Mouse (Mus musculus): ENCODE measurements around the gene Cd79a. TPM values are rescaled to one million over a fixed set of nuclear protein-coding genes. Genes with fewer than 3 reads are reported as not detected.

The Cd79a gene
- polyA plus RNA-seq, 1 experiment, result 0.15 TPM

DNA sequence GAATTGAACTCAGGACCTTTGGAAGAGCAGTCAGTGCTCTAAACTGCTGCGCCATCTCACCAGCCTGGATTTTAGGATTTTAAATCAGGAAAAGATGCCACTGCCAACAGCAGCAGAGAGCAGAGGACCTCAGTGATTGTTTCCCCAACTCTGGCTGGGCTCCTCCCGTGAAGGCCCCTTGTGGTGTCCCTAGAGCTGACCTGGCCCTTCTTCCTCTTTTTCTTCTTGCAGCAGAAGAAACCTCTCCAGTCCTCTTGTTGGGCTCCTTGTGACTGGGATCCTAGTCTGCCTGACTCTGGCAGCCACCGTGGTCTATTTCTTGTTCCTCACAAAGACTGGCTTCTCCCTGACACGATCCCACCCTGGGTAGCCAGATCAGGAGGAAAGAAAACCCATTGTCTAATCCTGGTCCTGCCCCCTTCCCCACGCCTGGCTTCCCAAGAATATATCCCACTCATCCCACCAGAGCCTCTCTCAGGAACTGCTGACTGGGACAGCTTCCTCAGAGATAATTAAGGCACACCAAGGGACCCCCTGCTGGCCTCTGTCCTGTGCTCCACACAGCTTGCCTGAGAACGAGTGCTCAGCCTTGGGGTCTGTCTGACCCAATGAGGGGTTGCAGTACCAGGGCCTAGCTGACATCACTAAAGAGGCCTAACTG, 40.6 kb upstream of the Cd79a start:
- Histone ChIP-seq H3K36me3 (ENCODE audit: control insufficient read depth, insufficient read depth, low read length) (no peaks in the 10 kb centered on the region; the same call in 1 of the 2 replicates), H3K27ac (ENCODE audit: control insufficient read depth, insufficient read depth, low read depth, low read length) (no peak overlapping the region)

DNA sequence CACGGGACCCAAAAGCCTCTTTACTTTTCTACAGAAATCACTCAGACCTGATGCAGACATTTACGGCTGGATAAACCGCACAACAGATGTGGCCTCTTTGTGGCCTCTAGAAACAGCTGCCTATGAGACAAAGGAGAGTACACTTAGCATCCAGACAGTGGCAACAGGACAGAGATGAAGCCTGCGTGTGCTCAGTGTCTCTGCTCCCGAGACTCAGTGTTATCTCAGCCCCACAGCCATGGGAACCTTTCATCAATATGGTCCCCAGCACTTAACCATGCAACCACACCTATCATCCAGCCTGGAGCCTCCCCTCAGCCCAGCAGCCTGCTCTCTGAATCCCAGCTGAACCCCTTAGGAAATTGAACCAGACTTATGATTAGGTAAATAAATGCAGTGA, 37.9 kb upstream of the Cd79a start:
- TF ChIP-seq CTCF (IDR thresholded peaks at IDR 0.05; ENCODE audit: control insufficient read depth, insufficient read depth, insufficient replicate concordance, low read depth, low read length) (no peak), POLR2A (IDR thresholded peaks at IDR 0.05; ENCODE audit: control insufficient read depth, low read depth, low read length) (no peak)
- no peaks in the 10 kb centered on the region for H3K27me3 ChIP-seq (ENCODE audit: control insufficient read depth, insufficient read depth, low read length)
- H3K4me3 ChIP-seq (ENCODE audit: control insufficient read depth, low read depth, low read length), result no peak overlapping the region
- no peak overlapping the region for H3K27ac ChIP-seq (ENCODE audit: control insufficient read depth, insufficient read depth, low read depth, low read length)
- H3K4me1 ChIP-seq (ENCODE audit: control insufficient read depth, insufficient read depth, low read length), result no peaks in the 10 kb centered on the region
- no peaks in the 10 kb centered on the region; the same call in 1 of the 2 replicates for H3K36me3 ChIP-seq (ENCODE audit: control insufficient read depth, insufficient read depth, low read length)

More for the DNA sequence above, 40.6 kb upstream of the Cd79a start:
- Histone ChIP-seq H3K4me1 (ENCODE audit: control insufficient read depth, insufficient read depth, low read length) (no peaks in the 10 kb centered on the region), H3K27me3 (ENCODE audit: control insufficient read depth, insufficient read depth, low read length) (no peaks in the 10 kb centered on the region), H3K4me3 (ENCODE audit: control insufficient read depth, low read depth, low read length) (no peak overlapping the region)
- TF ChIP-seq CTCF (IDR thresholded peaks at IDR 0.05; ENCODE audit: control insufficient read depth, insufficient read depth, insufficient replicate concordance, low read depth, low read length) (no peak), POLR2A (IDR thresholded peaks at IDR 0.05; ENCODE audit: control insufficient read depth, low read depth, low read length) (no peak)

DNA sequence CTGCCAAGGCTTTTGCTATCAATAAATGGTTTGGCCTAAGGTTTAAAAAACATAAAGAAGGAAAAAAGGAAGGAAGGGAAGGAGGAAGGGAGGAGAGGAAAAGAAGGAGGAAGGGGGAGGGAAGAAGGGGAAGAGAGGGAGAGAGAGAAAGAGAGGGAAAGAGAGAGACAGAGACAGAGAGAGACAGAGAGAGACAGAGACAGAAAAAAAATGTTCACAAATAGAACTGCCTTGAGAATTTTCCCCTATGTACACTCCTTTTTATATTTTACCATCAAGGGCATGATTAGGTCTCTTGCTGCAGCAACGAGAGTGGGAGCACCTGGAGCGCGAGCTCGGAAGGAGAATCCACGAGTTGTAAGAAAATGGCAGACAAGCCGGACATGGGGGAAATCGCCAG, 35.3 kb upstream of the Cd79a start, which contains the start of gene Gm9844:
TSS of gene Gm9844 (plus strand) at position 301 of the 400 bp plus-strand sequence.
- Histone ChIP-seq H3K27me3 (ENCODE audit: control insufficient read depth, insufficient read depth, low read length) (no peaks in the 10 kb centered on the region), H3K4me1 (ENCODE audit: control insufficient read depth, insufficient read depth, low read length) (no peaks in the 10 kb centered on the region), H3K27ac (ENCODE audit: control insufficient read depth, insufficient read depth, low read depth, low read length) (no peak within 1 kb of the TSS), H3K4me3 (ENCODE audit: control insufficient read depth, low read depth, low read length) (no peak within 1 kb of the TSS), H3K36me3 (ENCODE audit: control insufficient read depth, insufficient read depth, low read length) (no peaks in the 10 kb centered on the region; the same call in 1 of the 2 replicates)
- TF ChIP-seq POLR2A (IDR thresholded peaks at IDR 0.05; ENCODE audit: control insufficient read depth, low read depth, low read length) (no peak), CTCF (IDR thresholded peaks at IDR 0.05; ENCODE audit: control insufficient read depth, insufficient read depth, insufficient replicate concordance, low read depth, low read length) (no peak)

DNA sequence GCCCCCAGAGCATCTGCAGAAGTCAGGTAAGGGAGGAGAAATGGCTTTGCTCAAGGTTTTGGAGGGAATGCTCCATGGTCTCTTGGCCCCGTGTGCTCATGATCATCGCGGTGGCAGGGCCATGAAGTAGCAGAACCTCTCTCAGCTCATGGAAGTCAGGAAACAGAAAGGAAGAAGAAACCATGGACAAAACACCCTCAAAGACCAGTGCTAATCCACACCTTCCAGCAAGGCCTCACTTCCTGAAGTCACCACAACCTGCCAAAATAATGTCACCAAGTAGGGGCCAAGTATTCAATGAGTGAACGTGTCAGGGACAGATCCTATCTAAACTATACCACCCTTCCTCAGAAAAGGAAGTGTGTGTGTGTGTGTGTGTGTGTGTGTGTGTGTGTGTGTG, 34.3 kb upstream of the Cd79a start:
- no peaks in the 10 kb centered on the region for H3K27me3 ChIP-seq (ENCODE audit: control insufficient read depth, insufficient read depth, low read length)
- H3K27ac ChIP-seq (ENCODE audit: control insufficient read depth, insufficient read depth, low read depth, low read length), result no peak overlapping the region
- H3K36me3 ChIP-seq (ENCODE audit: control insufficient read depth, insufficient read depth, low read length), result no peaks in the 10 kb centered on the region; the same call in 1 of the 2 replicates
- no peaks in the 10 kb centered on the region for H3K4me1 ChIP-seq (ENCODE audit: control insufficient read depth, insufficient read depth, low read length)
- TF ChIP-seq CTCF (IDR thresholded peaks at IDR 0.05; ENCODE audit: control insufficient read depth, insufficient read depth, insufficient replicate concordance, low read depth, low read length) (no peak), POLR2A (IDR thresholded peaks at IDR 0.05; ENCODE audit: control insufficient read depth, low read depth, low read length) (no peak)
- H3K4me3 ChIP-seq (ENCODE audit: control insufficient read depth, low read depth, low read length), result no peak overlapping the region

DNA sequence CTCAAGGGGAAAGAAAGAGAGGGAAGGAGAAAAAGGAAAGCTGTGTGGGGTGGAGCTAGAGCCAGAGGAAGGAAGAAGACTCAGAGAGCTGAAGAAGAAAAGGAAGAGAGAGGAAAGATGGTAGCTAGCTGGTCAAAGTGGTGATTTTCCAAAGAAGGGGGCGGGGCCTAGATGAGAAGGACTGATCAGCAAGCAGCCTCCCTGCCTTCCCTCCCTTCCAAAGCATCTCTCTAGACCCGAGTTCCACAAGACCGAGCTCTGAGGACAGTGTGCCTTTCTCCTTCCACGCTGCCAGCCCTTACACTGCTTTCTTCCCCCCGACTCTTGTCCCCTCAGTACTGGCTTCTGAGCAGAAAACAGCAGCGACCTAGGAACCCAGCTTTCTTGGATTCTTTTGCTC, 33.0 kb upstream of the Cd79a start:
- H3K4me3 ChIP-seq (ENCODE audit: control insufficient read depth, low read depth, low read length), result no peak overlapping the region
- H3K27ac ChIP-seq (ENCODE audit: control insufficient read depth, insufficient read depth, low read depth, low read length), result no peak overlapping the region
- no peaks in the 10 kb centered on the region; the same call in 1 of the 2 replicates for H3K36me3 ChIP-seq (ENCODE audit: control insufficient read depth, insufficient read depth, low read length)
- no peaks in the 10 kb centered on the region for H3K27me3 ChIP-seq (ENCODE audit: control insufficient read depth, insufficient read depth, low read length)
- no peak for TF ChIP-seq POLR2A (IDR thresholded peaks at IDR 0.05; ENCODE audit: control insufficient read depth, low read depth, low read length)
- TF ChIP-seq CTCF (IDR thresholded peaks at IDR 0.05; ENCODE audit: control insufficient read depth, insufficient read depth, insufficient replicate concordance, low read depth, low read length), result no peak
- no peaks in the 10 kb centered on the region for H3K4me1 ChIP-seq (ENCODE audit: control insufficient read depth, insufficient read depth, low read length)

DNA sequence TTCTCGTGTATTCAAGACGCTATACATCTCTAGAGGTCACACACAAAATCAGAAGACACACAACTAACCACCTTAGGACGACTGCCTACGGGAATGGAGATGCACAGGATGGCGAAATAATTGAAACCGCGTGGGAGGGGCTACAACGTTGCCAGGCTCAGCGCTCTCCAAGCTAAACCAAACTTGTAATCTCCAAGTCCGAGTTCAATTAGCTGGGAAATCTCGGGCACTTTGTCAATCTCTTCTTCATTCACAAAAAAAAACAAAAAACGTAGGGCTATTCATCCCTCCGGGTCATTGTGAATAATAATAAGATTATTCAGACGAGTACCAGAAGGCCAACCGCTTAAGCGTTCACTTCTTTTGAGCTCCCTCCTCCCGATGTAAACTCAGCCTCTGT, 28.1 kb upstream of the Cd79a start:
- Histone ChIP-seq H3K4me1 (ENCODE audit: control insufficient read depth, insufficient read depth, low read length) (no peaks in the 10 kb centered on the region), H3K36me3 (ENCODE audit: control insufficient read depth, insufficient read depth, low read length) (no peaks in the 10 kb centered on the region; the same call in 1 of the 2 replicates), H3K4me3 (ENCODE audit: control insufficient read depth, low read depth, low read length) (peak overlapping the region; percentile 93), H3K27me3 (ENCODE audit: control insufficient read depth, insufficient read depth, low read length) (no peaks in the 10 kb centered on the region), H3K27ac (ENCODE audit: control insufficient read depth, insufficient read depth, low read depth, low read length) (peak overlapping the region; percentile 96)
- no peak for TF ChIP-seq POLR2A (IDR thresholded peaks at IDR 0.05; ENCODE audit: control insufficient read depth, low read depth, low read length)
- TF ChIP-seq CTCF (IDR thresholded peaks at IDR 0.05; ENCODE audit: control insufficient read depth, insufficient read depth, insufficient replicate concordance, low read depth, low read length), result no peak

DNA sequence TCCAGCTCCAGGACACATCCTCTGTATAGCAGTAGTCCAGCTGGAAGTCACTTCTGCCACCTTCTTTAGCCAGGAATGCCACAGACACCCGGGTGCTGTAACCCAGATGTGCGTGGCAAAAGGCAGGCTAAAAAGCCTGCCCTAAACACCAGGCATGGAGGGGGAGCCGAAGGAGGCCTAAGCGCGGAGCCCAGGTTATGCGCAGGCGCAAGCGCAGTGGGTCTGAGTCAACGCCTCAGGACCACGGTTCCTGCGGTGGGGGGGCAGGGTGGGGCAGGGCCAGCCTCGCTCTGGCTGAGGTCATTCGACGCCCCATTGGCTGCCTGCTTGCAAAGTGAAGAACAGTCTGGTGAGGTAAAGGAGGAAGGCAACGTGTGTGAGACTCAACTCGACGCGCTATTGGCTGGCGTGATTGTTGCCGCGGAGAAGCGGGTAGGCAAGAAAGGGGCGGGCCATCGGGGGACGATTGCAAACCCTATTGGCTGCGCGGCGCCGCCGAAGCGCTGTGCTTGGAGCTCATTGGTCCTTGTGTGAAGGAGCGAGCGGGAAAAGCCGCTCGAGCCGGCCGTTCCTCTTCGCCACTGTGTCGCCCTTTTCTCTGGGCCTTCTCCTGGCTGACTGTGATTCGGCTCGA, 27.5 kb upstream of the Cd79a start, which contains the start of the genes Lypd4 and Dmrtc2:
TSS of gene Lypd4 (minus strand) at position 410 of the 634 bp plus-strand sequence.
TSS of gene Dmrtc2 (plus strand) at position 526 of the 634 bp plus-strand sequence.
- Histone ChIP-seq H3K27ac (ENCODE audit: control insufficient read depth, insufficient read depth, low read depth, low read length) (peak within 1 kb of the TSS; percentile 96), H3K4me1 (ENCODE audit: control insufficient read depth, insufficient read depth, low read length) (no peaks in the 10 kb centered on the region), H3K27me3 (ENCODE audit: control insufficient read depth, insufficient read depth, low read length) (no peaks in the 10 kb centered on the region), H3K4me3 (ENCODE audit: control insufficient read depth, low read depth, low read length) (peak within 1 kb of the TSS; percentile 93), H3K36me3 (ENCODE audit: control insufficient read depth, insufficient read depth, low read length) (no peaks in the 10 kb centered on the region; the same call in 1 of the 2 replicates)
- TF ChIP-seq CTCF (IDR thresholded peaks at IDR 0.05; ENCODE audit: control insufficient read depth, insufficient read depth, insufficient replicate concordance, low read depth, low read length) (no peak), POLR2A (IDR thresholded peaks at IDR 0.05; ENCODE audit: control insufficient read depth, low read depth, low read length) (peak; percentile 88)
